Mouse (Mus musculus): Measurements from ENCODE around the gene Gm13757.
"Not testable (repeated sequence)": the region's sequence is repeated elsewhere in the genome, so short reads cannot be mapped to it uniquely, and the experiment has no call there.

The Gm13757 gene

GRCm38 (mm10) chr2:88449031-88449430, at the start of gene Gm13757:
Gene Gm13757 (minus strand): TSS chr2:88449131.
- no peak for DNase-seq (ENCODE audit: low spot score)

GRCm38 (mm10) chr2:88493020-88493419, 44.1 kb upstream of the Gm13757 start, which contains the start of gene Olfr1185-ps1:
Gene Olfr1185-ps1 (plus strand): TSS chr2:88493320.
- DNase-seq (ENCODE audit: low spot score): no peak

GRCm38 (mm10) chr2:88483298-88483697, 34.4 kb upstream of the Gm13757 start, which contains the start of gene Olfr1184:
Gene Olfr1184 (plus strand): TSS chr2:88483598.
- DNase-seq (ENCODE audit: low spot score): no peak

GRCm38 (mm10) chr2:88454567-88454966, 5.6 kb upstream of the Gm13757 start, which contains the start of gene Olfr1183:
Gene Olfr1183 (plus strand): TSS chr2:88454867.
- DNase-seq (ENCODE audit: low spot score): not testable (repeated sequence)

- no peak for DNase-seq (ENCODE audit: low spot score)
Observed at GRCm38 (mm10) chr2:88426071-88426470, 22.9 kb downstream of the Gm13757 start, which contains the start of gene Olfr1181. Gene Olfr1181 (minus strand): TSS chr2:88426171.

- no peak for DNase-seq (ENCODE audit: low spot score)
Observed at GRCm38 (mm10) chr2:88419051-88419450, 29.9 kb downstream of the Gm13757 start, which contains the start of gene Olfr1180. Gene Olfr1180 (minus strand): TSS chr2:88419151.

- DNase-seq (ENCODE audit: low spot score): no peak
Observed at GRCm38 (mm10) chr2:88406353-88406752, 42.6 kb downstream of the Gm13757 start, which contains the start of gene Olfr1179. Gene Olfr1179 (minus strand): TSS chr2:88406453.
